Mouse (Mus musculus) hindbrain, embryonic 11.5 days (tissue): ENCODE measurements around the gene Lrig2. TPM values are rescaled to one million over a fixed set of nuclear protein-coding genes. Genes with fewer than 3 reads are reported as not detected.

Experiments
- ATAC-seq: fragments of 200-750 bp; cut with Nextera tagmentation; 2 replicates; pipeline ENCODE4 v1.8.0; 2017; ENCODE audit warnings: mild to moderate bottlenecking, moderate TSS enrichment, moderate library complexity; ENCODE audit not compliant: low FRiP score
- DNase-seq: peaks from one replicate; pipeline ENCODE4 v3.0.0-alpha.2; 2015; ENCODE audit warnings: low spot score
- H3K27ac ChIP-seq: fragments of 300-500 bp; sonication (generic); 2 replicates; pipeline ENCODE4 v1.5.1; 2014; ENCODE audit warnings: mild to moderate bottlenecking, low read depth, low read length
- H3K27me3 ChIP-seq: fragments of 300-500 bp; sonication (generic); 2 replicates; pipeline ENCODE4 v1.6.1; 2014; ENCODE audit warnings: mild to moderate bottlenecking, low read length, moderate library complexity, mixed read lengths; ENCODE audit not compliant: control insufficient read depth, insufficient read depth
- H3K36me3 ChIP-seq: fragments of 300-500 bp; sonication (generic); 2 replicates; pipeline ENCODE4 v1.6.1; 2014; ENCODE audit warnings: mild to moderate bottlenecking, low read length, moderate library complexity, mixed read lengths; ENCODE audit not compliant: control insufficient read depth, insufficient read depth
- H3K4me1 ChIP-seq: fragments of 300-500 bp; sonication (generic); replicated peaks from 2 replicates; pipeline ENCODE4 v1.6.1; 2014; ENCODE audit warnings: low read length, mixed read lengths; ENCODE audit not compliant: control insufficient read depth, insufficient read depth
- H3K4me2 ChIP-seq: fragments of 300-500 bp; sonication (generic); replicated peaks from 2 replicates; pipeline ENCODE4 v1.6.1; 2014; ENCODE audit warnings: mild to moderate bottlenecking, low read depth, low read length
- H3K4me3 ChIP-seq: fragments of 300-500 bp; sonication (generic); 2 replicates; pipeline ENCODE4 v1.5.1; 2014; ENCODE audit warnings: low read depth, low read length
- H3K9ac ChIP-seq: fragments of 300-500 bp; sonication (generic); 2 replicates; pipeline ENCODE4 v1.6.1; 2014; ENCODE audit warnings: low read depth, low read length
- H3K9me3 ChIP-seq: fragments of 300-500 bp; sonication (generic); 2 replicates; pipeline ENCODE4 v1.6.1; 2016; ENCODE audit warnings: low read length; ENCODE audit not compliant: control insufficient read depth
- WGBS: fragments of 180-500 bp; shearing (Covaris S2); extraction: QIAGEN DNeasy Blood & Tissue Kit; methylation state at CpG from one replicate; pipeline ENCODE4 v1.1.7; 2014; 5-methylcytosine and 5-hydroxymethylcytosine counted together
- polyA plus RNA-seq: library from polyadenylated mRNA; unstranded; fragments of >200 nt; fragmentation: Nextera tagmentation; extraction: Ambion mirVana; gene quantifications from 2 replicates; pipeline ENCODE4 v1.2.1, GENCODE M21; 2014

Lrig2 gene
- polyA plus RNA-seq, 1 experiment from 2014 or later: 24.8 TPM

DNA sequence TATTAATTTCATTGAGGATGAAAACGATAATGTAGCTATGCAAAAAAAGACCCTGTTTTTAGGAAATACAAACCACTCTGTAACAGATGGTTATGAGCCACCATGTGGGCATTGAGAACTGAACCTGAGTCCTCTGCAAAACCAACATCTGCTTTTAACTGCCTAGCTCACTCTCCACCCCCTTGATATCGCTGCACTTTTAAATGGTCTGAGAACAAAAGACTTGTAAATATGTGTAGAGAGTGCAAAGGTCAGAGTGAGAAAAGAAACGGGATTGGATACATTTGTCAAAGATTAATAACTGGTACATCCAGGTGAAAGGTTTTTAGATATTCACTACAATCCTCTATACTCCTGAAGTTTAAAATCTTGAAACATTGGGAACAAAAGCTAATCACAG lies 42.3 kb downstream of the Lrig2 start:
- no peak overlapping the region for H3K4me2 ChIP-seq
- H3K4me1 ChIP-seq: no peaks in the 10 kb centered on the region
- H3K27me3 ChIP-seq: no peaks in the 10 kb centered on the region
- no peaks in the 10 kb centered on the region for H3K36me3 ChIP-seq
- no peak for DNase-seq
- no peak overlapping the region for H3K9ac ChIP-seq
- H3K27ac ChIP-seq: no peak overlapping the region
- H3K4me3 ChIP-seq: no peak overlapping the region
- no peaks in the 10 kb centered on the region for H3K9me3 ChIP-seq
- WGBS: 62% methylated on average over 3 of the region's 3 CpGs
- no peak for ATAC-seq

DNA sequence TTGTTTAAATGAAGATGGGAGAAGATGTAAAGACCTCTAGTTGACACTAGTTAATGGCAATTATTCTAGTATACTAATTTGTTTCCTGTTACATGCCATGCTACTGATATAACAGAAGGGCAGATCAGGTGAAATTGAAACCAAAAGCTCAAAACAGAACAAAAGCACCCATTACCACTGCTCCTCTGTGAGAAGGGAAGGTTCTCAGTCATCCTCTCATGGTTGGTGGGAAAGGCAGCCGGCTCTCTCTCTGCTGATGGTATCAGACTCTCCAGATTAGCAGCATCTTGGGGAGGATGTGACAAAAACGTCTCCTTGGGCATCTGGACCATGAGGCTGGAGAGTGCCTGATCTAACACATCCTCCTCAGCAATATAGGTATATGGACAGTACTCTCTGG lies 50.5 kb downstream of the Lrig2 start:
- H3K36me3 ChIP-seq: peaks cover 2% of the 10 kb centered on the region; the same call in 1 of the 2 replicates
- no peaks in the 10 kb centered on the region for H3K9me3 ChIP-seq
- 84% methylated on average over 2 of the region's 2 CpGs for WGBS
- DNase-seq: no peak
- H3K4me3 ChIP-seq: no peak overlapping the region
- ATAC-seq: no peak
- H3K4me2 ChIP-seq: no peak overlapping the region
- no peaks in the 10 kb centered on the region for H3K4me1 ChIP-seq
- H3K9ac ChIP-seq: no peak overlapping the region
- no peak overlapping the region for H3K27ac ChIP-seq
- H3K27me3 ChIP-seq: no peaks in the 10 kb centered on the region

DNA sequence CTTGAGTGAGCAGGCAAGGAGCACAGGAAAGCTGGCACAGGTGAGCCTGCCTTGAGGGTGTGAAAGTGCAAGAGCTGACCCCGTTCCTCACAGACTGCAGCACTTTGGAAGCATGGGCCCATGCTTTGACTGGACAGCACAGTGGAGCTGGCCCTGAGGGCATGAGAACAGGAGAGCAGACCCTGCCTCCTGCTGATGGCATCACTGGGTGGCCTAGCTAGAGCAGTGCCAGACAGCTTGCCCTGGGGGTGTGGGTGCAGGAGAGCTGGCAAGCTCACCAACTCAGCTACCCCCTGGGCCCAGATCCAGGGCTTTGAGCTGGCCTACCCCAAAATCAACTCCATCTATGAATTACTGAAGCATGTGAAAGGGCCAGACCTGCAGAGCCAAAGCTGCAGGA lies 53.1 kb downstream of the Lrig2 start:
- Histone ChIP-seq H3K9ac (no peak overlapping the region), H3K27ac (no peak overlapping the region), H3K36me3 (no peaks in the 10 kb centered on the region), H3K4me1 (no peaks in the 10 kb centered on the region), H3K27me3 (no peaks in the 10 kb centered on the region), H3K4me3 (no peak overlapping the region), H3K4me2 (no peak overlapping the region), H3K9me3 (no peaks in the 10 kb centered on the region)
- WGBS: 95% methylated on average over 1 of the region's 1 CpGs
- ATAC-seq: no peak
- DNase-seq: no peak

DNA sequence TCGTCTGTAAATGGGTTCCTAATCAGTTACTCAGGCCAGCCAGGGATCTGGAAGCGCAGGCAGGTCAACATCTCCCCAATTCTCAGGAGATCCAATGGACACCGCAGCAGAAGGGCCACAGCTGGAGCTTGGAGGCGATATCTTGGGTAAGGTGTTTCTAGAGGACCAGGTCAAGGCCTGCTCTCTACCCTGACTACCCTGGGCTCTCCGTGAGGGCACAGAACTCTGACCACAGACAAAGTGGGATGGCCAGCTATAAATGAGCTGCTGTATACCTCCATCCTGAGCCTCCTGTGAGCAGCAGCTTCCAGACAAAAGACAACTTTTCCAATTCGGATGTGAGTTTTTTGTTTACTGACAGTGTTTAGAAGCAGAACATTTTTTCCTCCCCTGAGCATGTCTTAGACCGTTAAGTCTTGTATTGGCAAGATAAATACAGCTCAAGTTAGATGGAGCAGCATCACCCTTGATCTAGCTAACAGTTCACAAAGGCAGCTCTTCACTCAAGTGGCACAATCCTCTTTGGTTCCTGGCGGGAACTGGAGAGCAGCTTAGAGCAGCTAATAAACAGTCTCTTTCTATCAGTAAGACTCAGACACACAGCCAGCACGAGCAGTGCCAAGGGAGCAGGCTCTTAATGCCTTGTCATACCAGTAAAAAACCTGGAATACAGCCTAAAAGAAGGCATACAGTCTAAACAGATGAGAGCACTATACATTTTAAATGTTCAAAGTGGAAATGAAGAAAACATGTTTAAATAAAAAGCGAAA lies 56.0 kb downstream of the Lrig2 start:
- Histone ChIP-seq H3K9me3 (no peaks in the 10 kb centered on the region), H3K4me3 (no peak overlapping the region), H3K4me2 (no peak overlapping the region), H3K36me3 (no peaks in the 10 kb centered on the region), H3K9ac (no peak overlapping the region), H3K27ac (no peak overlapping the region), H3K27me3 (no peaks in the 10 kb centered on the region), H3K4me1 (no peaks in the 10 kb centered on the region)
- WGBS: 88% methylated on average over 10 of the region's 10 CpGs
- ATAC-seq (no peak), DNase-seq (no peak)

DNA sequence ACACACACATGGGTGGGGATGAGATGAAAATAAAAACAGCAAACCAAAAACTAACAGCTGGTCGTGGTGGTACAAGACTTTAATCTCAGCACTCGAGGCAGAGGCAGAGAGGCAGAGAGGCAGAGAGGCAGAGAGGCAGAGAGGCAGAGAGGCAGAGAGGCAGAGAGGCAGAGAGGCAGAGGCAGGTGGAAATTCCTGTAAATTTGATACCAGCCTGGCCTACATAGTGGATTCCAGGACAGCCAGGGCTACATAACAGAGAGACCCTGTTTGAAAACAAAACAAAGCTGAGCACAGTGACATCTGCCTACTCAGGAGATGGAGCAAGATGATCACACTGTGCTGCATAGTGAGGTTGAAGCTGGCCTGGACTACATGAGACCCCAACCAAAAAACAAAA lies 64.5 kb downstream of the Lrig2 start:
- 81% methylated on average over 2 of the region's 2 CpGs for WGBS

DNA sequence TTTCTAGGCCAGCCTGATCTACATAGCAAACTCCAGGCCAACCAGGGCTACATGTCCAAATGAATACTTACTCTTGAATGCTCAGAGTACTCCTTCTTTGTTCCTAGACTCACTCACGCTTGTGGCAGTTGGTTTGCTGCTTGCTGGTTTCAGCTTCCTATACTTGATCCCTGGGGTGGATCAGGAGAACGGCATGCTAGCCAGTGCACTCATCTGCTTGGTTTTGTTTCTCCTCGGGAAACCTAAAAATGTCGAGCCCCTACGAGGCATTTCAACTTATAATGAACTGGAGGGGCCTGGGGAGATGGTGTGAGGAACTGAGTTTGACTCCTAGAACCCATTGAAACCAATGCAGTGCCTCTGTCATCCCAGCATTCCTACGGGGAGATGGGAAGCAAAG lies 65.0 kb downstream of the Lrig2 start:
- H3K4me3 ChIP-seq: no peak overlapping the region
- H3K27me3 ChIP-seq: no peaks in the 10 kb centered on the region
- ATAC-seq: no peak
- no peak overlapping the region for H3K27ac ChIP-seq
- no peaks in the 10 kb centered on the region for H3K4me1 ChIP-seq
- 83% methylated on average over 6 of the region's 6 CpGs for WGBS
- H3K36me3 ChIP-seq: no peaks in the 10 kb centered on the region
- no peak overlapping the region for H3K9ac ChIP-seq
- H3K9me3 ChIP-seq: no peaks in the 10 kb centered on the region
- no peak overlapping the region for H3K4me2 ChIP-seq
- no peak for DNase-seq

More for the DNA sequence above, 64.5 kb downstream of the Lrig2 start:
- Histone ChIP-seq H3K4me1 (no peaks in the 10 kb centered on the region), H3K4me2 (no peak overlapping the region), H3K9ac (no peak overlapping the region), H3K4me3 (no peak overlapping the region), H3K9me3 (no peaks in the 10 kb centered on the region), H3K36me3 (no peaks in the 10 kb centered on the region), H3K27me3 (no peaks in the 10 kb centered on the region), H3K27ac (no peak overlapping the region)
- no peak for ATAC-seq
- DNase-seq: no peak

DNA sequence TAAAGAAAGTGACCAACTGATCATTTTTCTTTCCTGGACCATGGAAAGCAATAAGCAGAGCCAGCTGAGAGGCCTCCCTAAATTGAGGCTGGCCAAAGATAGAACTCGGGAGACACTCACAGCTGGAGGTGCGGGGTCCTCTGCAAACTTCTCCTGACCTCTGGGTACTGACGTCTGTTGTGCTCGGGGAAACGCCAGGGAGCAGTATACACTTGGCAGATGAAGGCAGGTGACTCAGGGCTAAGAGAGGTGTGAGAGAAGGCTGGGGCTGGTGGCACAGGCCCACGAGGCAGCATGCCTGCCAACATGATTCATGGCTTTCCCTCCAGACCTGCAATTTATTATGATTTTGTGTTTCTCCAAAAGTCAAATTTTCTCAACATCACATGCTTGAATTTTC lies 66.1 kb downstream of the Lrig2 start:
- no peak for DNase-seq
- no peaks in the 10 kb centered on the region for H3K4me1 ChIP-seq
- no peak overlapping the region for H3K27ac ChIP-seq
- no peak overlapping the region for H3K9ac ChIP-seq
- 47% methylated on average over 6 of the region's 6 CpGs for WGBS
- H3K9me3 ChIP-seq: no peaks in the 10 kb centered on the region
- no peak overlapping the region for H3K4me2 ChIP-seq
- no peak overlapping the region for H3K4me3 ChIP-seq
- no peaks in the 10 kb centered on the region for H3K27me3 ChIP-seq
- H3K36me3 ChIP-seq: no peaks in the 10 kb centered on the region
- no peak for ATAC-seq

DNA sequence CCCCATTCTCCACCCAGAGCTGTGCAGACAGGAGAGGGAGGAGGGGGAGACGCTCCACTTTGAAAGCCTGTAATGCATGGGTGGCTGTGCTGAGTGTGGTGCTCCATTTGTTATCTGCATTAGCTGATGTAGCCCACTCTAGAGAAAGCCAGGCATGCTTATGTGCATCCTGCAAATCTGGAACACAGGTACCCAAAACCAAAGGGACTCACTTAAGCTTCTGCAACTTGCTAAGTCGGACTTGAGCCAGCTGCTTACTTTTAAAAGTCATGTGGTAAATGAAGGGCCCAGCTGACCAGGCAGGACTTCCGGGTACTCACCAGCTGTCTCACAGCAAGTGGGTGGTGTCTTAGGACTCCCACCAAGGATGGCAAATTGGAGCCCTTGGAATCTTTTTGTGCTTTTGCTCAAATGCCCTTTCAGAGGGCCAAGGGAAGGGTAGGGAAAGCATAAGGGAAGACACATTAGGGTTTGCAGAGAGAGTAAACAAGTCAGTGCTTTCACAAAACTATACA lies 66.7 kb downstream of the Lrig2 start:
- no peak overlapping the region for H3K27ac ChIP-seq

DNA sequence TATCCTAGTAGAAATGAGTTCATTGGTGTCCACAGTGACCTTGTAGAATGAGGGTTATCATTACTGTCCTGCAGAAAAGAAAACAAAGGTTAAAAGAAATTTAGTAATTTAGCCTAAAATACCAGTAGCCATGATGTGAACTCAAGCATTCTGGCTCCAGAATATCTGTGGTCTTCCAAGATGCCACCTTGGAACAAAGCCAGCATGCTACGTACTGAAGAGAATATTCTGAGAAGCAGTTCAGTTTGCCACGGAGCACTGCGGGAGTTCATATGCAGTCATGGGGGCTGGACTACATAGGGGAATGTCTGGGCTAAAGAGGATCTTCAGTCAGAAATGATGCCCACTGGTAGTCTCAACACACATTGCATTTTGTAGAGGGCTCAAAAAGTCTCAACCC lies 67.6 kb downstream of the Lrig2 start:
- 91% methylated on average over 3 of the region's 3 CpGs for WGBS
- DNase-seq: no peak
- ATAC-seq: no peak
- Histone ChIP-seq H3K4me1 (no peaks in the 10 kb centered on the region), H3K9me3 (no peaks in the 10 kb centered on the region), H3K4me3 (no peak overlapping the region), H3K27me3 (no peaks in the 10 kb centered on the region), H3K9ac (no peak overlapping the region), H3K4me2 (no peak overlapping the region), H3K36me3 (no peaks in the 10 kb centered on the region), H3K27ac (no peak overlapping the region)

More for the DNA sequence above, 66.7 kb downstream of the Lrig2 start:
- DNase-seq (no peak), ATAC-seq (no peak)
- Histone ChIP-seq H3K4me1 (no peaks in the 10 kb centered on the region), H3K9ac (no peak overlapping the region), H3K4me3 (no peak overlapping the region), H3K36me3 (no peaks in the 10 kb centered on the region), H3K27me3 (no peaks in the 10 kb centered on the region), H3K4me2 (no peak overlapping the region), H3K9me3 (no peaks in the 10 kb centered on the region)
- 76% methylated on average over 3 of the region's 3 CpGs for WGBS
